Mouse (Mus musculus) embryo, embryonic 11 days (tissue): ENCODE data around the gene Mtmr12.
"Not testable (repeated sequence)": the region's sequence is repeated elsewhere in the genome, so short reads cannot be mapped to it uniquely, and the experiment has no call there.

Experiments used
- DNase-seq: peaks from one replicate; pipeline ENCODE4 v3.0.0-alpha.2; 2015

The Mtmr12 gene

GRCm38 (mm10) chr15:12204319-12205159 lies at the start of gene Mtmr12:
Mtmr12 (plus strand) TSS chr15:12205028.
- DNase-seq = peak; percentile 99

DNA sequence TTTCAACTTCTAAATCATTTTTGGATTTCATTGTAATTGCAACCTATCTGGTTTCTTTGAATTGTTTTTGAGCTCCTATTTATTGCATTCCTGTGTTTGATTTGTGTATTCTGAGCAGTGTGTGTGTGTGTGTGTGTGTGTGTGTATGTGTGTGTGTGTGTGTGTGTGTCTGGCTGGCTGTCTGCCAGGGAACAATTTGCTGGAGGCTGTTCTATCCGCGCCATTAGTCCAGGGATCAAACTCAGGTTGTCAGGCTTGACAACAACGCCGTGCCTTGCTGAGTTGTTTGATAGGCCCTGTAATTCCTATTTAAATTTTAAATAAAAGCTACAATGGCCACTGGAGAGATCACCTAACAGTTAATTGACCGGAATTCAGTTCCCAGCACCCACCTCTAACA lies 26.7 kb upstream of the Mtmr12 start:
- DNase-seq = no peak

GRCm38 (mm10) chr15:12181181-12181805 lies 23.5 kb upstream of the Mtmr12 start:
- DNase-seq = not testable (repeated sequence)

DNA sequence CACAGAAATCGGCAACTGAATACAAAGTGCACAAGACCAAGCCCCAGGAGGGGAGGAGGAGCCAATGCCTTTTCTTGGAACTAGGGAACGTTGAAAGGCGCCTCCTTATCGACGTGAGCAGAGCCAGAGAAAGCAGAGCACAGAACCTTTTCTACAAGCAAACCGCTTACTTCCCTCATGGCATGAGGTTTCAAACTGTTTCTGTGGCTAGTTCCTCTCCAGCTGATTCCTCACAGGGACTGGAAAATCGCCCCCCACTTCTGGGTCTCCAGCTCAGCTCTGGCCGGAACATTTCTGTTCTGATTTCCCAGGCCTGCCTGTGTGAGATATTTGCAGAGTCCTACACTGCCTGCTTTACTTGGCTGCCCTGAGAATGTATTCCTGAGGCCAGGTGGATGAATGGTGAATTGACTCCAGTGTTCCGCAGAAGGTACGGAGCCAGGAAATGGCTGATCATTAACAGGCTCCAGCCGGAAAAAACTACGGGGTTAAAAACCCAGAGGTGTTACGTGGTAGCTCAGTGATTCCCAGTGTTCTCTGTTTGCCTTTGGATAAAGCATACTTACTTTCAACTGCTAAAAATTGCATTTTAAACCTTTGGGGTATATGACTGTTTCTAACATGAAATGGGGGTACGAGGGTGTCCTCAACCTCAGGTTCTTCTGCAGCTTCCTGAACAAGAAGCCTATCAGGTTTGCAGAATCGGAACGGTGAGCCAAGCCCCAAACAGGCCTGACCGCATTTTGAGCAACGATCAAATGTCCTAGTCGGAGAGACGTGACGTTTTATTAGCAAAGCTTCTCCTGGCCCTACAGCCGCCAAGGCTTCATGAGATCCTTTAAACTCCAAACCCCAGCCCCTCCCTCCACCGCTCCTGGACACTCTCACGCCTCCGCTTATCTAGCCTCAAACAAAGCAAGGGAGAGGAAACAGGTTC lies 10.7 kb upstream of the Mtmr12 start:
- DNase-seq = peak; percentile 35

DNA sequence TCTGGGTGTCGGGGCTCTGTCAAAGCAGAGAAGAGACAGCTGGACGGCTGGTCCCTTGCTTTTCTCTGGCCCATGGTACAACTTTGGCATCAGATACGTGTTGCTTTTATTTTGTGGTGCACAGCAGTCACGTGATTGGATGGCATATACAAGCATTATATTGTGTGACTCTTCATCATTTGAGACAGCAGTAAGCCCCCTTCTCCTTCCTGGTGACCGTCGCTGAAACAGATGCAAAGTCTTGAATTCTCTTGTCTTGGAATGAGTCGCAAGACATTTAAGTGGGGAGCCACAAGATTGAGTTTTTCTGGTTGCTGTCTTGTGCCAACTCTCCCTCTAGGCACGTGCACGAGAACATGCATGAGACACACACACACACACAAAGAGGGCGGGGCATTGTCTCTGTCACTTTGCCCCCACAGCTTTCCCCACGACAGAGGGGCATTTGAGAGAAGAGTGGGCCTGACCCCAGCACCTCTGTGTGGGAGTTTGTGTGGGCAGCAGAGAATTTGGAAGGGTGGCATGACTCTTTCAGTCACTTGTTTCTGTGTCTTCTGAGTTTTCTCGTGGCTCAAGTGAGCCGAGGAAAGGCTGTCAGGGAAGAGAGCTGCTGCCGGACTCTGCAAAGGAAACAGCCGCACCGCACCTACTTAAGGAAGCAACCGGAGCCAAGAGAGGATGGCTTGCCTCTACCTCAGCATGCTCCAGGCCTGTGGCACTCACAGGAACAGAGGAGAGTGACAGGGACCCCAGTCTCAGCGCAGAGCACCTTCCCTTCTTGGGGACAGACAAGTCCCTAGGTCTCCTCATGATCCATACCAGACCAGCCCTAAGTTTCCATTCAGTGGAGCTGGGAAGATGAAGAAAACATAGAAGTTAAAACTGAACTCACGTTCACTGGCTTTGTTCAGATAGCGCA lies 9.8 kb upstream of the Mtmr12 start:
- DNase-seq = no peak

- no peak for DNase-seq
Observed at GRCm38 (mm10) chr15:12195966-12196365, 8.9 kb upstream of the Mtmr12 start.

DNA sequence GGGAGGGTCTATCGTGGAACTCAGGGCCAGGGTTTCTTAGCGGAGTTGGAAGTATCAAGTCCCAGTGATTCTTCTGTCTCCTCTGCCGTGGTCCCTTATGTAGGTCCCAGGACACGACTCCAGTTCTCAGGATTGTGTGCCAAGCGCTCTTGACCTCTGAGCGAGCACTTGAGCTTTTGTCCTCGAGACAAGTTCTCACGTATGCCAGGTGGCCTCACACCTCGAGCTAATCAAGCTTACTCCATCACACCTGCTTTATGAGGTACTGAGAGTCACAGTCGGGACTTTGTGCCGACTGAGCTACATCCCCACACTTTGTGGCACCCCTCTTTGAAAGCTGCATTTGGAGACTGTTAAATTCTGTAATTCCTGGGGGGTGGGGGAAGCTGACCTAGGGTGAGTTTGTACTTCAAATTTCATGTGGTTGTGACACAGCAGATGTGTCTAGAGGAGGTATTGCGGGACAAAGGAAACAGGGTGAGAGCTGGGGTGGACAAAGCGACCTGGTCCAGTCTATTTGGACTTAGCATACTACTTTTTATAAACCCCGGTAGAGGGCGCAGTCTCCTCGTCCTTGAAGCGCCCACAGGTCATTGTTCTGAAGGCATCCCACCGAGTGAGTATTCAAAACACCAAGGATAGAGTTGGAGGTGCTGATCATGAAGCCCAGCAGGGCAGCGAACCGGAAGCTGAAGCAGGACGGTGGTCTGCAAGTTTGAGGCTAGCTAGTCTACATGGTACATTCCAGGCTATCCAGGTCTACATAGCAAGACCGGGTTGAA lies 8.2 kb upstream of the Mtmr12 start:
- DNase-seq = peak; percentile 86

- DNase-seq = no peak
Observed at GRCm38 (mm10) chr15:12197361-12197760, 7.5 kb upstream of the Mtmr12 start.

- no peak for DNase-seq
Observed at GRCm38 (mm10) chr15:12200021-12200420, 4.8 kb upstream of the Mtmr12 start.

DNA sequence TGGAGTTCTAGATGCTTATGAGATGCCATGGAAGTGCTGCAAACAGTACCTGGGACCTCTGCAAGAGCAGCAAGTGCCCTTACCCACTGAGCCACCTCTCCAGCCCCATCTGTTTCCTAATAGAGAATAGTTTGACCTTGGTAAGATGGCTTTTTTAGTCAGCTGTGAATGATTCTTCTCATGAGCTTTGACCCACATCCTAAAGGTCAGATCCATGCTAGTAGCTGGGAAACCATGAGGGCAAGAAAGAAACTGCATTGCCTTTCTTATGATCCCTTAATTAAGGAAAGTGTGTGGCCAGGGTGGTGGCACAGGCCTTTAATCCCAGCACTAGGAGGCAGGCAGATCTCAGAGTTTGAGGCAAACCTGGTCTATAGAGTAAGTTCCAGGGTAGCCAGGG lies 3.0 kb upstream of the Mtmr12 start:
- DNase-seq = no peak

GRCm38 (mm10) chr15:12202456-12202855 lies 2.4 kb upstream of the Mtmr12 start:
- no peak for DNase-seq

GRCm38 (mm10) chr15:12203008-12203407 lies 1.8 kb upstream of the Mtmr12 start:
- DNase-seq = not testable (repeated sequence)

- DNase-seq = peak; percentile 60
Observed at GRCm38 (mm10) chr15:12203512-12204318, 1.1 kb upstream of the Mtmr12 start.

- DNase-seq = peak; percentile 45
Observed at GRCm38 (mm10) chr15:12205160-12205901, 503 bp downstream of the Mtmr12 start.

DNA sequence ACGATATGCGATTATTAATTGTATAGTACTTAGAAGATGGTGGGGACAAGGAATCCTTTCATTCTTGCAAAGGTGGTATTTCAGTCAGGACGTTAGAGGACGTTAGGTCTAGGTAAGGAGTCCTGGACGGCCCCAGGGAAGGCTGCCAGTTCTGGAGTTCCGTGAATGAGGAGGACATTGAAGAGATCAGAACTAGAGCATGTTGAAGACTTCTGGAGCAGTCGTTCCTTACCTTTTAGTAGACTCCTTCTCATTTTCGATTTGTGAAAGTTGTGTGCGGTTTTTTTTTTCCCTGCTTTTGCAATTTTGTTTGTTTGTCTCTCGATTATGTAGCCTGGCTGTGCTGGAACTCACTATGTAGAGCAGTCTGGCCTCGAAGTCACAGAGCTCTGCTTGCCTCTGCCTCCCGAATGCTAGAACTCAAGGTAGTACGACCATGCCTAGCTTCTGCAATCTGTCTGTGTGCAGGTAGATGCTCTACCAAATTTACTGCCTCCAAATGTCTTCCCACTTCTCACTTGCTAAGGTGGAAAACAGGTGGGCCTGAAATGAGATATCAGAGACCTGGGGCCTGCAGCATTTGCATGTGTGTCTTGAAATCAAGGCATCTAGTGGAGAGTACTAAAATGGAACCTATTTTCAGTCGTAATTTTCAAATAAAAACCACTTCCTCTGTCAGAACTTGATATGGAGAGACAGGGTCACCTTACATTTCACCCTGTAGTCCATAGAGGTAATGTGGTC lies 1.2 kb downstream of the Mtmr12 start:
- DNase-seq = no peak

- no peak for DNase-seq
Observed at GRCm38 (mm10) chr15:12206646-12207222, 1.9 kb downstream of the Mtmr12 start.

GRCm38 (mm10) chr15:12207556-12208090 lies 2.8 kb downstream of the Mtmr12 start:
- no peak for DNase-seq

- no peak for DNase-seq
Observed at GRCm38 (mm10) chr15:12211577-12211976, 6.7 kb downstream of the Mtmr12 start.
